ENCODE assay signal across 7 mouse cellular contexts in genomic region chr6:145567832-145568231, GRCm38 (mm10). TPM values are rescaled to one million over a fixed set of nuclear protein-coding genes. Genes with fewer than 3 reads are reported as not detected.
"Had no signal": no experiment of that assay in that cellular context is flagged by ENCODE, and none has a peak within 500 bp of the region (broad histone marks: within the 10 kb centered on the region; RNA-seq: fewer than 3 reads in every experiment).

No protein-coding gene starts in this region.

- DNase-seq: right cerebral cortex, postnatal 14 days; thymus, adult 2 months; thymus, postnatal 25 days; thymus, postnatal 4 days had no signal

RNA-seq across cellular contexts. Expression of gene Lmntd1, which starts 46.3 kb away (rescaled TPM):
- total RNA-seq: megakaryocyte progenitor cell, adult 5-6 weeks; monocyte, adult 5-6 weeks had no signal

RNA-seq across cellular contexts. Expression of gene Tuba3b, which starts 47.7 kb away (rescaled TPM):
- total RNA-seq: megakaryocyte progenitor cell, adult 5-6 weeks; monocyte, adult 5-6 weeks; neutrophil, adult 5-6 weeks had no signal
